Mouse (Mus musculus) heart, adult 2 months (tissue): Measurements from ENCODE around the gene Dtnb.

ENCODE experiments used
- CTCF ChIP-seq: fragments of 200-600 bp; IDR thresholded peaks from 2 replicates; pipeline ENCODE4 v1.8.1; 2022; ENCODE audit warnings: antibody characterized with exemption, mild to moderate bottlenecking, moderate library complexity
- EP300 ChIP-seq: fragments of 200-500 bp; IDR thresholded peaks from 2 replicates; pipeline ENCODE4 v1.6.1; 2011; ENCODE audit warnings: low read depth, low read length, control low read depth; ENCODE audit not compliant: insufficient read depth
- POLR2A ChIP-seq: fragments of 200-500 bp; IDR thresholded peaks from 2 replicates; pipeline ENCODE4 v1.6.1; 2011; ENCODE audit warnings: mild to moderate bottlenecking, low read depth, low read length, control low read depth; ENCODE audit not compliant: insufficient read depth

DNA sequence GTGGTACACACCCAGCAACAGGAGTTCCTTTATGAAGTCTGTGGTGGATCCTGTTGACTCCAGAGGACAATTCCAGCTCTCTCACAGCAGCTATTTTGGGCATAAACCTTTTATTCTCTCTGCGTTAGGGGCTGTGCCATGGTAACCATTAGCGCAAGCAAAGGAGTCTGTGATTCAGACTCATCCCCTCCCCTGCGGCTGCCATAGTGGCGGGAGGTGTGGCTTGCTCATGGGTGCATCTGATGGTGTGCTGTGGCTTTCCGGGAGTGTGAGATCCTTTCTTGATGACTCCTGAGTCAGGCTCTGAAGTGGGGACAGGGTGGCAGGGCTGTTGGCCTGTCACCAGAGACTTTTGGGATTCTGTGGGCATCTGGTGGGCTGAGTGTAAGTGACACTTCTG, 251.2 kb downstream of the Dtnb start:
- no peak for TF ChIP-seq POLR2A
- TF ChIP-seq CTCF: no peak
- no peak for TF ChIP-seq EP300
